Mouse (Mus musculus) T-helper 17 cell (primary cell): ENCODE results near the gene Aip.
"Not testable (repeated sequence)": the region's sequence is repeated elsewhere in the genome, so short reads cannot be mapped to it uniquely, and the experiment has no call there.

Source experiments
- in situ Hi-C, 2 experiments: fragments of 300-600 bp; cut with MboI, MseI; formaldehyde crosslinking; loops; 1 replicate in 1 of 2; 2 replicates in 1 of 2; pipeline ENCODE4 v1.15.1; 2025; ENCODE audit warnings: high pct_unique_total_duplicates in 2 of 2

The Aip gene

DNA sequence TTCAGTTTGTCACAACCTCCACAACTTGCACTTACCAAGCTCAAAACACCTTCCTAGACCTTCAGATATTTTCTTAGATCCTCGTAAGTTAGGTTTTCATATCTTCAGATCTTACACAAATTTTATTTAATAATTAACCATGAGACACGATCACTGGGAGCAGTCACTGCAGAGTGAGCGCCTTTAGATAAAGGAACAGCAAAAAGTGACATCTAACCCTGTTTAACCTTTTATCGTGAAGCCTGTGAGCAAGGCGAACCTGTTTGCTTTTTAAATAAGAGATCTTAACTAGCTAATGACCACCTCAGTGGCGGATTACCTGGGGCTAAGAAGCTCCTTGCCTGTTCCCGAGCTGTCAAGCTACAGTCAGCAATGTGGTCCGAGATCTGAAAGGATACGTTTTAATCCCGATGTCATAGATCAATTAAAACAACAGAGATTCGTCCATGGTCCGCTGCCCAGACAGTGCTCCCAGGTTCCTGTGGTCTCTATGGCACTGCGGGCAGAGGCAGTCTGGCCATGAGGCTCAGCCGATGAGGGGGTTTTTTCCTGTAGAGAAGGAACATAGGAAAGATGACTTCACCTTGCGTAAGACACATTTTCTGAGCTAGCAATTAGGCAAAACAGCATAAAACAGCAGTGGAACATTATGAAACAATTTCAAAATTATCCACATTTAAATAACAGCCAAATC lies 56.8 kb downstream of the Aip start:
- in situ Hi-C loops = no loop called here

DNA sequence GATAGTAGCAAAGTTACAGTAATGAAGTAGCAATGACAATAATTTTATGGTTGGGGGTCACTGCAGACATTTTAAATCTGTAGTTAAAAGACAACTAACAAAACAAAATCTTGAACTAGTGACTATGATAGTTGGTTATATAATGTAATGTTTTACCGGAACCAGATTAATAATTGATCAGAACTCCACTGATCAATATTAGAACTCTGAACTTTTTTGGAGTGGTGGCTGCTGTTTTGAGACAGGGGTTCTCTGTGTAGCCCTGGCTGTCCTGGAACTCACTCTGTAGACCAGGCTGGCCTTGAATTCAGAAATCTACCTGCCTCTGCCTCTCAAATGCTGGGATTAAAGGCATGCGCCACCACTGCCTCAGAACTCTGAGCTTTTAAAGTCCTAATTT lies 57.4 kb downstream of the Aip start:
- in situ Hi-C loops = not testable (repeated sequence)

- in situ Hi-C loops = no loop called here
These were observed 58.8 kb downstream of the Aip start for GRCm38 (mm10) chr19:4066877-4067276.

DNA sequence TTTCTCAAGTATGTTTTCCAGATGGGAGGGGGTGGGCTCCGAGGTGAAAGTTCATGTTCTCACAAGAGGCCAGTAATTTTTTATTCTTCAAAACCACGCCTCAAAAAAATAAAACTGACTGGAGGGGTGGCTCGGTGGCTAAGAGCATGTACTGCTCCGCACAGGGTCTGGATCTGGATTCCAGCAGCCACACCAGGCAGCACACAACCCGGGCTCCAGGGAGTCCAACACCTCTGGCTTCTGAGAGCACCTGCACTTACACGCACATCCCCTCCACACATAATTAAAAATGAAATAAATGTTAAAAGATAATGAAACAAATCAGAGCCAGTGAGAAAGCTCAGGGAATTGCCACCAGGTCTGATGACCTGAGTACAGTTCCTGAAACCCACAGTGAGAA lies 59.4 kb downstream of the Aip start:
- in situ Hi-C loops = no loop called here

DNA sequence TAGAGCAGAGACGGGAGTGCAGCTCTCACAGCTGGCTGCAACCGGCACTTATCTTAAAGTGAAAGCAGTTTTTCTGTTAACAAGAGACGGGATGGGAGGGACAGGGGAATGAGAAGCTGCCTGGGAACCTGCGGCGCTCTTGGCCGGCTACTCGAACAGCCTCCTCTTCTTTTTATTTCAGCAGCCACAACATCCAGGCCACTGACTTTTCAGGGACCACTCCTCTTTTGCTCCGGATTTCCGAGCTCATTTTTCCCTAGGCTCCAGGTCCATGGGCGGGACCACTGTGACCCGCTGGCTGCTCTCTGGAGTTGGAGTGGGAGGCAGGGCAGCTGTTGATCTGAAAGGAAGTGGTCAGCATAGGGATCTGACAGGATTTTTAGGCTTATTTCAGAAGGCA lies 61.2 kb downstream of the Aip start:
- in situ Hi-C loops = not testable (repeated sequence)
